8 mouse cellular contexts compared by ENCODE assay signal in genomic region chr3:96269511-96270474, GRCm38 (mm10). TPM values are rescaled to one million over a fixed set of nuclear protein-coding genes. Genes with fewer than 3 reads are reported as not detected.
DNase-seq lines count a peak whose midpoint lies in the region; ATAC-seq lines count a peak whose summit lies in the region.

TSS of gene Hist2h2bb (plus strand) at chr3:96269752.

- peak; percentile 93 for ATAC-seq in heart, embryonic 14.5 days (ENCODE audit: insufficient number of reproducible peaks, insufficient read depth, low FRiP score, low read depth)
- peak; percentile 85 for ATAC-seq in liver, embryonic 13.5 days (ENCODE audit: low read depth)
- ATAC-seq in stomach, embryonic 16.5 days (ENCODE audit: insufficient read depth, low FRiP score) = peak; percentile 96

- WGBS in heart, embryonic 14.5 days = under 1% methylated on average over 45 of the region's 45 CpGs
- WGBS in liver, embryonic 13.5 days (ENCODE audit: insufficient replicate concordance) = under 1% methylated on average over 45 of the region's 45 CpGs
- WGBS in stomach, embryonic 16.5 days = under 1% methylated on average over 45 of the region's 45 CpGs

- peak; percentile 95 for DNase-seq in CD4-positive, CD25-positive, alpha-beta regulatory T cell, adult 2 months (ENCODE audit: low read depth, low spot score)
- DNase-seq in fibroblast of lung, adult 2 months (ENCODE audit: low read depth) = peak; percentile 94
- peak; percentile 96 for DNase-seq in kidney, postnatal 14 days
- DNase-seq in liver, embryonic 13.5 days = peak; percentile 90
- DNase-seq in neural tube, embryonic 10.5 days (ENCODE audit: extremely low spot score, low spot score) = peak; percentile 92

- no peaks in the 10 kb centered on the region for H3K36me3 ChIP-seq in heart, embryonic 14.5 days (ENCODE audit: control insufficient read depth, insufficient read depth, low read length)
- no peaks in the 10 kb centered on the region for H3K36me3 ChIP-seq in liver, embryonic 13.5 days
- H3K36me3 ChIP-seq in stomach, embryonic 16.5 days (ENCODE audit: control insufficient read depth, insufficient read depth, low read length) = no peaks in the 10 kb centered on the region

- H3K4me2 ChIP-seq in heart, embryonic 14.5 days (ENCODE audit: low read length) = peak within 1 kb of the TSS; percentile 95
- peak within 1 kb of the TSS; percentile 82 for H3K4me2 ChIP-seq in liver, embryonic 13.5 days
- peak within 1 kb of the TSS; percentile 96 for H3K4me2 ChIP-seq in stomach, embryonic 16.5 days (ENCODE audit: low read depth, low read length)

- peak within 1 kb of the TSS; percentile 61 for H3K4me3 ChIP-seq in brown adipose tissue, adult 24 weeks (ENCODE audit: insufficient read depth, low read depth, low read length)
- H3K4me3 ChIP-seq in heart, embryonic 14.5 days (ENCODE audit: control insufficient read depth in 1 of 2, insufficient read depth in 1 of 2, low read depth in 1 of 2, low read length in 2 of 2) = peak within 1 kb of the TSS; percentile 49 to 53
- peak within 1 kb of the TSS; percentile 66 for H3K4me3 ChIP-seq in liver, embryonic 13.5 days (replicated peaks)
- peak within 1 kb of the TSS; percentile 63 for H3K4me3 ChIP-seq in stomach, embryonic 16.5 days (replicated peaks; ENCODE audit: low read length)

- H3K4me1 ChIP-seq in brown adipose tissue, adult 24 weeks (ENCODE audit: control insufficient read depth, insufficient read depth, insufficient read length, low read length) = no peaks in the 10 kb centered on the region
- H3K4me1 ChIP-seq in heart, embryonic 14.5 days (ENCODE audit: control insufficient read depth in 2 of 2, insufficient read depth in 2 of 2, low read length in 2 of 2) = peaks cover 2 to 5% of the 10 kb centered on the region in 2 experiments; a peak in 3 of 4 replicates
- H3K4me1 ChIP-seq in liver, embryonic 13.5 days (replicated peaks) = peaks cover 45% of the 10 kb centered on the region
- H3K4me1 ChIP-seq in stomach, embryonic 16.5 days (ENCODE audit: control insufficient read depth, insufficient read depth, low read length) = peaks cover 10% of the 10 kb centered on the region; the same call in 1 of the 2 replicates

- no peaks in the 10 kb centered on the region for H3K9me3 ChIP-seq in heart, embryonic 14.5 days (ENCODE audit: control insufficient read depth, low read length)
- no peaks in the 10 kb centered on the region for H3K9me3 ChIP-seq in liver, embryonic 13.5 days (replicated peaks)
- no peaks in the 10 kb centered on the region for H3K9me3 ChIP-seq in stomach, embryonic 16.5 days (replicated peaks; ENCODE audit: control insufficient read depth, low read length)

- H3K27me3 ChIP-seq in heart, embryonic 14.5 days (ENCODE audit: control insufficient read depth, insufficient read depth, low read length) = no peaks in the 10 kb centered on the region
- peaks cover 5% of the 10 kb centered on the region; the same call in 1 of the 2 replicates for H3K27me3 ChIP-seq in liver, embryonic 13.5 days
- H3K27me3 ChIP-seq in stomach, embryonic 16.5 days (ENCODE audit: control insufficient read depth, insufficient read depth, low read length) = no peaks in the 10 kb centered on the region

- H3K9ac ChIP-seq in heart, embryonic 14.5 days (ENCODE audit: low read length) = peak within 1 kb of the TSS; percentile 83
- peak within 1 kb of the TSS; percentile 92 for H3K9ac ChIP-seq in liver, embryonic 13.5 days
- H3K9ac ChIP-seq in stomach, embryonic 16.5 days (ENCODE audit: low read length) = peak within 1 kb of the TSS; percentile 80

- H3K27ac ChIP-seq in brown adipose tissue, adult 24 weeks (replicated peaks; ENCODE audit: low read depth, low read length) = peak within 1 kb of the TSS; percentile 72
- H3K27ac ChIP-seq in heart, embryonic 14.5 days (replicated peaks in 1 of 2; ENCODE audit: control insufficient read depth in 1 of 2, insufficient read depth in 1 of 2, low read depth in 2 of 2, low read length in 2 of 2) = peak within 1 kb of the TSS; percentile 87 to 95
- peak within 1 kb of the TSS; percentile 100 for H3K27ac ChIP-seq in liver, embryonic 13.5 days
- peak within 1 kb of the TSS; percentile 92 for H3K27ac ChIP-seq in stomach, embryonic 16.5 days (ENCODE audit: low read length)

RNA-seq across cellular contexts. Expression of gene Hist2h2bb, which starts in this region (rescaled TPM):
- not detected in 2 replicates for polyA plus RNA-seq in brown adipose tissue, adult 24 weeks (2012; ENCODE audit: insufficient read depth, insufficient read length, missing spikeins)
- polyA plus RNA-seq in heart, embryonic 14.5 days (2014; fragmentation: Nextera tagmentation; extraction: Ambion mirVana) = 4.0 and 7.9 TPM in 2 replicates
- polyA plus RNA-seq in liver, embryonic 13.5 days (2015; fragmentation: Nextera tagmentation; extraction: Ambion mirVana) = 23.7 and 25.8 TPM in 2 replicates
- polyA plus RNA-seq in stomach, embryonic 16.5 days (2015; fragmentation: Nextera tagmentation; extraction: Ambion mirVana) = 7.3 and 12.4 TPM in 2 replicates

Comparison
In these comparisons a context has a peak if more than half of its experiments do, and no peak if none do; other contexts are left out.
1. Peak in every context shown above with its lines: DNase-seq, ATAC-seq, H3K4me3 ChIP-seq and H3K27ac ChIP-seq.